Mouse (Mus musculus) kidney, adult 9 months (tissue): ENCODE measurements around the gene Urm1.
"Not testable (repeated sequence)": the region's sequence is repeated elsewhere in the genome, so short reads cannot be mapped to it uniquely, and the experiment has no call there.

Source experiments
- DNase-seq: peaks from one replicate; pipeline ENCODE4 v3.0.0; 2022

Gene Urm1

GRCm38 (mm10) chr2:29869646-29870451 lies 50.0 kb downstream of the Urm1 start:
- DNase-seq: no peak

GRCm38 (mm10) chr2:29872581-29873295 lies 52.9 kb downstream of the Urm1 start:
- DNase-seq: no peak

GRCm38 (mm10) chr2:29873801-29874200 lies 53.9 kb downstream of the Urm1 start:
- no peak for DNase-seq

GRCm38 (mm10) chr2:29878061-29878460 lies 58.2 kb downstream of the Urm1 start:
- DNase-seq: no peak

GRCm38 (mm10) chr2:29879191-29879590 lies 59.3 kb downstream of the Urm1 start:
- DNase-seq: no peak

- DNase-seq: no peak
Measured at GRCm38 (mm10) chr2:29879964-29880830, 60.3 kb downstream of the Urm1 start.

GRCm38 (mm10) chr2:29886659-29887292 lies 66.9 kb downstream of the Urm1 start:
- DNase-seq: not testable (repeated sequence)

- peak; percentile 100 for DNase-seq
Measured at GRCm38 (mm10) chr2:29889066-29889944, 69.4 kb downstream of the Urm1 start, which contains the start of gene Odf2. Gene Odf2, plus strand, starts transcription at chr2:29889221.

GRCm38 (mm10) chr2:29889991-29890833 lies 70.3 kb downstream of the Urm1 start:
- DNase-seq: peak; percentile 88

GRCm38 (mm10) chr2:29891773-29892172 lies 71.9 kb downstream of the Urm1 start:
- no peak for DNase-seq
